Mouse (Mus musculus): ENCODE results near the gene Ubash3b.

GRCm38 (mm10) chr9:41129273-41129672, 32.2 kb downstream of the Ubash3b start:
- TF ChIP-seq CTCF (IDR thresholded peaks at IDR 0.05; ENCODE audit: borderline replicate concordance, insufficient read depth, low read depth, low read length) (no peak), POLR2A (IDR thresholded peaks at IDR 0.05; ENCODE audit: borderline replicate concordance, insufficient read depth, low read length) (no peak)
